Mouse (Mus musculus) cortical plate, adult 2 months (tissue): ENCODE data around the gene L3mbtl4.

ENCODE experiments used
- CTCF ChIP-seq: fragments of 200-500 bp; IDR thresholded peaks from 2 replicates; pipeline ENCODE4 v1.5.1; 2011; ENCODE audit warnings: mild to moderate bottlenecking, control low read depth, low read length; ENCODE audit not compliant: insufficient read depth; ENCODE audit errors: extremely low read depth
- POLR2A ChIP-seq: fragments of 200-500 bp; IDR thresholded peaks from 2 replicates; pipeline ENCODE4 v1.6.1; 2011; ENCODE audit warnings: mild to moderate bottlenecking, low read length, control low read depth; ENCODE audit not compliant: insufficient read depth; ENCODE audit errors: extremely low read depth

DNA sequence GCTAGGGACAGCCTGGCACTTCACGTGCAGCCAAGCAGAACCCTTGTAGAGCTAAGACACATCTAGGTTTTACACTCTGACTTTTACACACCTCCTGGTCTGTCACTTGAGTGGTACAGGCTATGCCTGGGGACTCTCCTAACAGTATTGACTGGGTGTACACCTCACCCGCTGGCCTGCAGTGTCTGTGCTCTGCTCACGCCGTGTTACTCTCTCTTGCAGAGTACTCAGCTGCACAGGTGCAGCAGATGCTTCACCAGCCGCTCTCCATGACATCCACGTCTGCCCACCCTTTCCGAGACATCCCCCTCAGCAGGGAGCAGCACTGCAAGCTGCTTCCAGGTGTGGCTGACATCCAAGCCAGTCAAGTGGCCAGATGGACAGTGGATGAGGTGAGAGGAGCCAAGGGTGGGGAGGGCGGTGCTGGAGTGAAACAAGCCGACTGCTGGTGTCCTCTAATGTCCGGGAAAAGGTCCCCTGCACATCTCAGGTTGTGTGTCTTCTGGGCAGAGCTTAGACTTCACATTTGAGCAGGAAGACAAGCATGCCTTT lies 490.8 kb downstream of the L3mbtl4 start:
- no peak for TF ChIP-seq POLR2A
- TF ChIP-seq CTCF, result no peak
